Mouse (Mus musculus): ENCODE measurements around the gene Cdc45.

DNA sequence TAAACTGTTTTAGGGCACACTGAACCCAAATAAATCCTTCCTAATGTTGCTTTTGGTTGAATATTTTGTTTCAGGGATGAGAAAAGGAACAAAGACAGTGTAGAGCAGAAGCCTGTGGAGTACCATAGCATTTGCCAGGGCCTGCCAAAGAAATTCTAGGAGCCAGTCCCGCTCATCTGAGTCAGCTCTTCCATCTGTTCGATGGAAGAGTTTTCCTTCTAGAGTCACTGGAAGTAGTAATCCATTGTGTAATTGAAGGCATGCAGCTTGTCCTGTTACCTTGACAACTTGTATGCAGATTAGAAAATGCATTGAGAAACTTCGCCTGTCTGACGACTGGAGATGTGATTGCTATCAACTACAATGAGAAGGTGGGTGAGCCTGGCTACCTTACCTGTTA lies 11.1 kb upstream of the Cdc45 start:
- no peak for TF ChIP-seq POLR2A (IDR thresholded peaks at IDR 0.05; ENCODE audit: borderline replicate concordance, extremely low read depth, insufficient read depth, insufficient read length, poor library complexity, severe bottlenecking)
- no peak for TF ChIP-seq CTCF (IDR thresholded peaks at IDR 0.05; ENCODE audit: borderline replicate concordance, extremely low read depth, insufficient read depth, insufficient read length)
